ENCODE assay signal across 18 mouse cellular contexts in genomic region chr5:55134310-55134709, GRCm38 (mm10).
DNase-seq lines count a peak whose midpoint lies in the region; TF ChIP-seq lines count a peak whose summit lies in the region.
"Had no signal": no experiment of that assay in that cellular context is flagged by ENCODE, and none has a peak within 500 bp of the region (broad histone marks: within the 10 kb centered on the region; RNA-seq: fewer than 3 reads in every experiment).

No protein-coding gene starts in this region.

- DNase-seq in 416B (ENCODE audit: low read depth) (peak; percentile 70), CH12.LX (ENCODE audit: extremely low read depth) (no peak)
- DNase-seq in retina, postnatal 1 day: no peak
- no peak for DNase-seq in left cerebral cortex, postnatal 14 days (ENCODE audit: low spot score in 2 of 2)
- DNase-seq: adrenal gland, adult 2 months; adrenal gland, adult 8-10 months; adrenal gland, postnatal 10 days; adrenal gland, postnatal 14 days; adrenal gland, postnatal 25 days; adrenal gland, postnatal 36 days; B cell, adult 2 months; cerebellum, adult 11 months; cerebellum, adult 11-12 months; cerebellum, adult 18-20 months; cerebellum, adult 2 months; cerebellum, adult 8-10 months had no signal

- H3K4me3 ChIP-seq in CH12.LX (replicated peaks in 1 of 3; ENCODE audit: low read depth in 2 of 3, low read length in 2 of 3, poor library complexity in 1 of 3): no peak overlapping the region

- TF ChIP-seq CTCF in CH12.LX (conservative IDR thresholded peaks at IDR 0.05 in 1 of 2, IDR thresholded peaks at IDR 0.05 in 1 of 2; ENCODE audit: low read depth in 2 of 2, low read length in 2 of 2): no peak

- 0 out of 4 replicates have a peak, but pooled peaks cover 0 to 3% of the 10 kb centered on the region in 2 experiments for H3K4me1 ChIP-seq in CH12.LX (ENCODE audit: control insufficient read depth in 1 of 2, insufficient read depth in 2 of 2)

- no peaks in the 10 kb centered on the region for H3K9me3 ChIP-seq in CH12.LX (replicated peaks; ENCODE audit: low read length)

- in situ Hi-C loops in CH12.LX (cut with MboI; ENCODE audit: low pct_ligation_motif_present, low pct_unique_long_range_greater_than_20kb, low sequenced_read_pairs): loop anchor here (25.0 kb wide), 1 partner anchor 322 kb away; no protein-coding TSS in a partner anchor

- no peaks in the 10 kb centered on the region for H3K27me3 ChIP-seq in CH12.LX (replicated peaks)
- H3K27me3 ChIP-seq: Patski had no signal

- dilution Hi-C loops in CH12.LX (cut with MboI; ENCODE audit: extremely low pct_ligation_motif_present, extremely low pct_unique_long_range_greater_than_20kb, low sequenced_read_pairs): no loop called here

- no peak overlapping the region for H3K4me2 ChIP-seq in CH12.LX (ENCODE audit: insufficient read depth, low read depth, poor library complexity, severe bottlenecking)

- H3K9ac ChIP-seq in CH12.LX (ENCODE audit: insufficient read depth, low read depth): no peak overlapping the region

- no peak for TF ChIP-seq RAD21 in CH12.LX (IDR thresholded peaks at IDR 0.05; ENCODE audit: low read depth, low read length)

- intact Hi-C loops in left cerebral cortex, postnatal 14 days (cut with DNase I): no loop called here

- no peak for TF ChIP-seq POLR2A in CH12.LX (IDR thresholded peaks at IDR 0.05; ENCODE audit: low read depth, low read length)

- no peaks in the 10 kb centered on the region for H3K36me3 ChIP-seq in CH12.LX (replicated peaks in 1 of 2; ENCODE audit: control insufficient read depth in 1 of 2, insufficient read depth in 1 of 2, low read length in 1 of 2)
- H3K36me3 ChIP-seq: G1E had no signal

- TF ChIP-seq EP300 in CH12.LX (IDR thresholded peaks at IDR 0.05; ENCODE audit: low read length): no peak

- no peak overlapping the region for H3K27ac ChIP-seq in CH12.LX (ENCODE audit: insufficient read depth, low read depth)

- no peaks in the 10 kb centered on the region for H3K79me2 ChIP-seq in CH12.LX (replicated peaks; ENCODE audit: control insufficient read depth, extremely low read depth, insufficient read depth, poor library complexity, severe bottlenecking)

TF ChIP-seq in CH12.LX, 34 proteins besides CTCF, POLR2A, EP300 and RAD21:
- TF ChIP-seq MAFK (IDR thresholded peaks at IDR 0.05; ENCODE audit: insufficient replicate concordance, low read length) (peak; percentile 85), MXI1 (IDR thresholded peaks at IDR 0.05; ENCODE audit: low read depth, low read length) (no peak)
